Mouse (Mus musculus) testis, adult 2 months (tissue): ENCODE results near the gene Eno1.

Source experiments
- CTCF ChIP-seq: fragments of 200-500 bp; IDR thresholded peaks from 2 replicates; pipeline ENCODE4 v1.5.1; 2012; ENCODE audit warnings: low read depth, mild to moderate bottlenecking, inconsistent platforms, low read length, moderate library complexity; ENCODE audit not compliant: control insufficient read depth, insufficient read depth, insufficient replicate concordance
- POLR2A ChIP-seq: fragments of 200-500 bp; IDR thresholded peaks from 2 replicates; pipeline ENCODE4 v1.6.1; 2012; ENCODE audit warnings: low read depth, mild to moderate bottlenecking, inconsistent platforms, low read length, moderate library complexity; ENCODE audit not compliant: control insufficient read depth

DNA sequence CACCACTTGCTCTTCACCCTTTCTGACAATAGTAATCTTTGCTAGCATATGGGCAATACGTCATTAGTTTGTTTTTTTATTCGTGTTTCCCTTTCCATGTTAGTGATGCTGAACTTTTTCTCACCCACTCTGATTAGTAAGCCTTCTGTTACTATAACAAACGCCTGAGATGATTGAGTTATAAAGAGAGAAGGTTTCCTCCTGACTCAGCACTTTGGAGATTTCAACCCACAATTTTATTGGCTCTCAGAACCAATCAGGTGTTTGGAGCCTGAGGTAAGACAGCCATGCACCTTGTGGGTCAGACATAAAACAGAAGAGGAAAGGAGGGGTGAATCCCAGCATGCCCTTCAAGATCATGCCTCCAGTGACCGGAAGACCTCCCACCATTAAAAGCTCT, 12.7 kb upstream of the Eno1 start:
- no peak for TF ChIP-seq POLR2A
- no peak for TF ChIP-seq CTCF
